Mouse (Mus musculus): Measurements from ENCODE around the gene Nod1. TPM values are rescaled to one million over a fixed set of nuclear protein-coding genes. Genes with fewer than 3 reads are reported as not detected.

The Nod1 gene
- polyA plus RNA-seq, 1 experiment from 2014 or later = 1.9 TPM

DNA sequence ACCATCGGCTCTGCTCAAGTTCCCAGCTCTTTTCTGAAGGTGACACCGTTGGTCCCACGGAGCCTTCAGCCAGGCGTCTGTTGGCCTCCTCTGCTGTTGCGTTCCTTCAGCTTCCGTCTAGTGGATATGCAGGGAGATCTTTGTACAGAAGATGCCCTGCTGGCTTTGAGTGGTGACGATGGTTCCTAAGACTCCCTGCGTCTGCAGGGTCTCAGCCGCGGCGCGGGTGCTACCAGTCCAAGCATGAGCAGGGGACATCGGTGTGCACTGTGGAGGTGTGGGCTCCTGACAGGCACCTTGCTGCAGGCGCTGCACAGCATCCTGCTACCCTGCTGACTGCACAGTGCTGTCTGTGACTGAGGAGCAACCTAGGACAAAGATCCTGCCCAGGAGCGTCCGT lies 47.9 kb downstream of the Nod1 start:
- Histone ChIP-seq H3K4me3 (ENCODE audit: low read depth, low read length) (no peak overlapping the region), H3K9ac (replicated peaks; ENCODE audit: low read length) (no peak overlapping the region), H3K27me3 (ENCODE audit: control insufficient read depth, insufficient read depth, low read length) (no peaks in the 10 kb centered on the region), H3K4me2 (ENCODE audit: low read depth, low read length) (no peak overlapping the region), H3K36me3 (replicated peaks; ENCODE audit: control insufficient read depth, insufficient read depth, low read depth, low read length) (no peaks in the 10 kb centered on the region), H3K27ac (replicated peaks; ENCODE audit: low read depth, low read length) (no peak overlapping the region), H3K4me1 (ENCODE audit: control insufficient read depth, insufficient read depth, low read length) (no peaks in the 10 kb centered on the region), H3K9me3 (replicated peaks; ENCODE audit: control insufficient read depth, low read length) (no peaks in the 10 kb centered on the region)
- WGBS = 91% methylated on average over 16 of the region's 16 CpGs
- ATAC-seq (replicated peaks; ENCODE audit: insufficient number of reproducible peaks, low FRiP score, low TSS enrichment, low read depth) (no peak), DNase-seq (ENCODE audit: low spot score) (no peak)

DNA sequence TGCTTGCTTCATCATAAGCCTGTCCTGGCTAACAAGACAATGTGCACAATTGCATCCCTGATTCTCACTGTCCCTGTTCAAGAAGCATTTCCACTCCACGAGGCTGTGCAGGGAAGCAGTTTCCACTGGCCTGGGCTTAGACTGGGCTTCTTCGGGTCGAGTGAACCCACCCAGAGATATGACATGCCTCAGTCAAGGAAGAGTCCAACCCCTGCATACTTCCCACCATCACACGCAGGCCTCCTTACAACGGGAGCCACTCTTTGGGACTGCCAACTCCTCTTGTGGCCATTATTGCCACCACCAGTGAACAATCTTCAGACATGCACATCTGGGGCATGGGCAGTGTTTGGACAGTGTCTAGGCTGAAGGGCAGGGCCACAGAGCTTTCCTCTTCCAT lies 53.9 kb downstream of the Nod1 start:
- H3K4me1 ChIP-seq (ENCODE audit: control insufficient read depth, insufficient read depth, low read length) = no peaks in the 10 kb centered on the region
- WGBS = 96% methylated on average over 5 of the region's 5 CpGs
- ATAC-seq (replicated peaks; ENCODE audit: insufficient number of reproducible peaks, low FRiP score, low TSS enrichment, low read depth) = no peak
- H3K36me3 ChIP-seq (replicated peaks; ENCODE audit: control insufficient read depth, insufficient read depth, low read depth, low read length) = no peaks in the 10 kb centered on the region
- H3K27ac ChIP-seq (replicated peaks; ENCODE audit: low read depth, low read length) = no peak overlapping the region
- no peak overlapping the region for H3K4me2 ChIP-seq (ENCODE audit: low read depth, low read length)
- no peak overlapping the region for H3K4me3 ChIP-seq (ENCODE audit: low read depth, low read length)
- no peak overlapping the region for H3K9ac ChIP-seq (replicated peaks; ENCODE audit: low read length)
- H3K9me3 ChIP-seq (replicated peaks; ENCODE audit: control insufficient read depth, low read length) = no peaks in the 10 kb centered on the region
- H3K27me3 ChIP-seq (ENCODE audit: control insufficient read depth, insufficient read depth, low read length) = no peaks in the 10 kb centered on the region
- DNase-seq (ENCODE audit: low spot score) = no peak

DNA sequence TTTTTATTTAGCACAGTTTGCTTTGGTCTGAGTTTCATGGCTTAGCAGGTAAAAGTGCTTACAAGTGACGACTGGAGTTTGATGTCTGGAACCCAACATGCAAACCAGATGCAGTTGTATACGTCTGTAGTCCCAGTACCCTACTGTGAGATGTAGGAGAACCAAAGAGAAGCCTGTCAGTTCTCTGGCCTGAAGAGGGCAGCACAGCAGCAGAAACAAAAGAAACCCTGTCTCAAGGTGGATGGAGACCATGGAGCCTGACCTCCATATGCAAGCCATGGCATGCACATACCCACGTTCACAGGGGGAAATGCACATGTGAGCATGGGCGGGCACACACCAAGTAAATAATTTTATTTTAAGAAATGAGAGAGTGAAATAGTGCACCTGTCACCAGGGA lies 54.9 kb downstream of the Nod1 start:
- H3K9me3 ChIP-seq (replicated peaks; ENCODE audit: control insufficient read depth, low read length) = no peaks in the 10 kb centered on the region
- H3K4me2 ChIP-seq (ENCODE audit: low read depth, low read length) = no peak overlapping the region
- DNase-seq (ENCODE audit: low spot score) (peak; percentile 56), ATAC-seq (replicated peaks; ENCODE audit: insufficient number of reproducible peaks, low FRiP score, low TSS enrichment, low read depth) (no peak)
- WGBS = 42% methylated on average over 4 of the region's 4 CpGs
- H3K4me3 ChIP-seq (ENCODE audit: low read depth, low read length) = no peak overlapping the region
- H3K4me1 ChIP-seq (ENCODE audit: control insufficient read depth, insufficient read depth, low read length) = no peaks in the 10 kb centered on the region
- no peaks in the 10 kb centered on the region for H3K36me3 ChIP-seq (replicated peaks; ENCODE audit: control insufficient read depth, insufficient read depth, low read depth, low read length)
- no peak overlapping the region for H3K9ac ChIP-seq (replicated peaks; ENCODE audit: low read length)
- no peak overlapping the region for H3K27ac ChIP-seq (replicated peaks; ENCODE audit: low read depth, low read length)
- no peaks in the 10 kb centered on the region for H3K27me3 ChIP-seq (ENCODE audit: control insufficient read depth, insufficient read depth, low read length)

DNA sequence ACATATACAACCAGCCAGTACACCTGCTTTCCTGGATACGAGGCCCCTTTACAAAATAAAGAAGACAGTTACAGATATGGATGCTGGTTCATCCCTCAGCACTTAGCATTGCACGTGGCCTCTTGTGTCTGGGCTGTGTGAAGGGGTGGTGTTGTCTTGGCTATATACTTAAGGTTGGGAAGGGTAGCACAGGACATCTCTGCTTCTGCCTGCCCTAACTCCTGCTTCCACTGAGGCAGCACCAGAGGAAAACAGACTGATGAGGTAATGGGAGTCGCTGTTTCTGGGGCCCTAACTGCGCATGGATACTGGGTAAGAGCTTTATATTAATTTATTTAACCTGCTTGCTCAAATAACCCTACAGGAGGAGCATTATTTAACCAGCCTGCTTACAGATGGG lies 55.5 kb downstream of the Nod1 start:
- ATAC-seq (replicated peaks; ENCODE audit: insufficient number of reproducible peaks, low FRiP score, low TSS enrichment, low read depth) (no peak), DNase-seq (ENCODE audit: low spot score) (no peak)
- Histone ChIP-seq H3K36me3 (replicated peaks; ENCODE audit: control insufficient read depth, insufficient read depth, low read depth, low read length) (no peaks in the 10 kb centered on the region), H3K9ac (replicated peaks; ENCODE audit: low read length) (no peak overlapping the region), H3K4me3 (ENCODE audit: low read depth, low read length) (no peak overlapping the region), H3K4me2 (ENCODE audit: low read depth, low read length) (no peak overlapping the region), H3K4me1 (ENCODE audit: control insufficient read depth, insufficient read depth, low read length) (no peaks in the 10 kb centered on the region), H3K9me3 (replicated peaks; ENCODE audit: control insufficient read depth, low read length) (no peaks in the 10 kb centered on the region), H3K27ac (replicated peaks; ENCODE audit: low read depth, low read length) (no peak overlapping the region), H3K27me3 (ENCODE audit: control insufficient read depth, insufficient read depth, low read length) (no peaks in the 10 kb centered on the region)
- WGBS = 72% methylated on average over 4 of the region's 4 CpGs

DNA sequence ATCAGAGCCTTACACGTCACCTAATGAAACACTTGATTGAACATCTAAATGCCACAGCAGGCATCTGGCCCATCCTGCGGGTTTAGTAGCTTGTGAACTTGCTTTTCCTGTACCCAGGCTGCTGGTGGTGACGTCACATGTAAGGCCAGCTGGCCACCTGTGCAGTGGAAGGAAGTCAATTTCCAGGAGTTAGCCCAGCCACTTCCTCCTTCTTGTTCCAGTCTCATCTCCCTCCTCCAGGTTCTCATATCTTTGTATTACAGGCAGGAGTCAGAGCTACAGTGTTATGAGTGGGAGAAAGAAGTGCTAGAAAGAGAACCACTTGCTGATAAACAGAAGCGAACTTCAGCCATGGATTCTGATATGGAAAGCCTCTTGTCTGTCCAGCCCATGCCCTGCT lies 56.2 kb downstream of the Nod1 start:
- DNase-seq (ENCODE audit: low spot score) (no peak), ATAC-seq (replicated peaks; ENCODE audit: insufficient number of reproducible peaks, low FRiP score, low TSS enrichment, low read depth) (no peak)
- Histone ChIP-seq H3K4me2 (ENCODE audit: low read depth, low read length) (no peak overlapping the region), H3K4me1 (ENCODE audit: control insufficient read depth, insufficient read depth, low read length) (no peaks in the 10 kb centered on the region), H3K9ac (replicated peaks; ENCODE audit: low read length) (no peak overlapping the region), H3K36me3 (replicated peaks; ENCODE audit: control insufficient read depth, insufficient read depth, low read depth, low read length) (no peaks in the 10 kb centered on the region), H3K9me3 (replicated peaks; ENCODE audit: control insufficient read depth, low read length) (no peaks in the 10 kb centered on the region), H3K27ac (replicated peaks; ENCODE audit: low read depth, low read length) (no peak overlapping the region), H3K4me3 (ENCODE audit: low read depth, low read length) (no peak overlapping the region), H3K27me3 (ENCODE audit: control insufficient read depth, insufficient read depth, low read length) (no peaks in the 10 kb centered on the region)
- 69% methylated on average over 4 of the region's 4 CpGs for WGBS

DNA sequence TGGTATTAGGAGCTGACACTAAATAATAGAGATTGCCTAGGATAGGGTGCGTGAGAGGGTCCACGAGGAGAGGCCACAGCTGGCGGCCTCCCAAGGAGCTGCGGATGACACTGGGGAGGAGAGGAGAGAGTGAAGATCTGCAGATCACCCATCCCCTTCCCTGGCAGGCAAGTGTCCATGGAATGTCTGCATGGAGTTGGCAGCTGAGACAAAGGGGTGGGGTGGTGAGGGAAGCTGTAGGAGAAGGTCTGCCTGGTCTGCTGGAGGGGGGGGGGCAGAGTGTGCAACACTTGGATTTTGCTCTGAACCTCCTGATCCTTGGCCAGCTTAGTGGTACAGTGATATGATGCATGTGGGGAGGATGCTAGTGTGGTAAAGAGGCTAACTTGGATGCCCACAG lies 57.4 kb downstream of the Nod1 start:
- Histone ChIP-seq H3K4me3 (ENCODE audit: low read depth, low read length) (no peak overlapping the region), H3K27ac (replicated peaks; ENCODE audit: low read depth, low read length) (no peak overlapping the region), H3K4me1 (ENCODE audit: control insufficient read depth, insufficient read depth, low read length) (no peaks in the 10 kb centered on the region), H3K36me3 (replicated peaks; ENCODE audit: control insufficient read depth, insufficient read depth, low read depth, low read length) (no peaks in the 10 kb centered on the region), H3K27me3 (ENCODE audit: control insufficient read depth, insufficient read depth, low read length) (no peaks in the 10 kb centered on the region), H3K9ac (replicated peaks; ENCODE audit: low read length) (no peak overlapping the region), H3K4me2 (ENCODE audit: low read depth, low read length) (no peak overlapping the region), H3K9me3 (replicated peaks; ENCODE audit: control insufficient read depth, low read length) (no peaks in the 10 kb centered on the region)
- ATAC-seq (replicated peaks; ENCODE audit: insufficient number of reproducible peaks, low FRiP score, low TSS enrichment, low read depth) (no peak), DNase-seq (ENCODE audit: low spot score) (no peak)
- WGBS = 87% methylated on average over 4 of the region's 4 CpGs

DNA sequence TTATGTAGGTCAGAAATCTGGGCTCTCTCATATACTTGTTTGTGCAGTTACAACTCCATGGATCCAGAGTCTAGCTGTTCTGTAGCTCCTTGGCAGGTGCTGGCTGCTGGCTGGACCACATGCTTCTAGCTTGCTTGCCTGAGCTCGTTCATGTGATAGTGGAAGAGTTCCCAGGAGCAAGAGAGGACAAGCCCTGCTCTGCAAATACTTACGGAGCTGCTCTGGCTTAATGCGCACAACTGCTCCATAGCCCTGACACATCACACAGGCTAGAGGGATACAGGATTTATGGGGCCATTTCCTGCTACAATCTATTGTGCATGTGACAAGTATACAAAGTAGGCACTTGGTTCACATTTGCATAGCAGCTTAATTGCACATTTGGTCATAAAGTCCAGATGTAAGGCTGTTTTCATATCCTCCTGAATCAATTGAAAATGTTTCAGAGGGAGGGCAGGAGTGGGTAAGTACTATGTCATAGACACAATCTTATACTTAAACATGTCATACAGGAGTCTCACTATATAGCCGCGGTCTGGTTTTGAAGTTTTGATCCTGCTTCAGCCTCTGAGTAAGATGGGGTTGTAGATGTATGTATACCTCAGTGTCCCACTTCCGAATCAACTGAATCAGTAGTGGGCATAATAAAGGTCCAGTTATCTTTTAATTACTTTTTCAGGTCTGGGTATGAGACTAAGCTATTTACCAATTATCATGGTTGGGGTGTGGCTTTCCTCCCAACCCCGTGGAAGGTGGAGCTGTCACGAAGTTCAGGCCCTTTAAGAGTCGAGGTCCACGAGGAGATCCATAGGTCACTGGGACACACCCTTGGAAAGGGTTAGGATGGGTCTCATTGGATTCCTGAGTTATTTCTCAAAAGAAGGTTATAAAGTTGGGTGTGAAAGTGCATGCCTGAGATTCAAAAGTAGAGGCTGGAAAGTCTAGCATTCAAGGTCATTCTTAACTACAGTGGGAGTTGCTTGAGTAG lies 66.1 kb downstream of the Nod1 start:
- Histone ChIP-seq H3K4me2 (ENCODE audit: low read depth, low read length) (no peak overlapping the region), H3K27me3 (ENCODE audit: control insufficient read depth, insufficient read depth, low read length) (no peaks in the 10 kb centered on the region), H3K36me3 (replicated peaks; ENCODE audit: control insufficient read depth, insufficient read depth, low read depth, low read length) (no peaks in the 10 kb centered on the region), H3K4me1 (ENCODE audit: control insufficient read depth, insufficient read depth, low read length) (no peaks in the 10 kb centered on the region), H3K4me3 (ENCODE audit: low read depth, low read length) (no peak overlapping the region), H3K27ac (replicated peaks; ENCODE audit: low read depth, low read length) (no peak overlapping the region), H3K9me3 (replicated peaks; ENCODE audit: control insufficient read depth, low read length) (no peaks in the 10 kb centered on the region), H3K9ac (replicated peaks; ENCODE audit: low read length) (no peak overlapping the region)
- no peak for DNase-seq (ENCODE audit: low spot score)
- 88% methylated on average over 10 of the region's 10 CpGs for WGBS
- no peak for ATAC-seq (replicated peaks; ENCODE audit: insufficient number of reproducible peaks, low FRiP score, low TSS enrichment, low read depth)

DNA sequence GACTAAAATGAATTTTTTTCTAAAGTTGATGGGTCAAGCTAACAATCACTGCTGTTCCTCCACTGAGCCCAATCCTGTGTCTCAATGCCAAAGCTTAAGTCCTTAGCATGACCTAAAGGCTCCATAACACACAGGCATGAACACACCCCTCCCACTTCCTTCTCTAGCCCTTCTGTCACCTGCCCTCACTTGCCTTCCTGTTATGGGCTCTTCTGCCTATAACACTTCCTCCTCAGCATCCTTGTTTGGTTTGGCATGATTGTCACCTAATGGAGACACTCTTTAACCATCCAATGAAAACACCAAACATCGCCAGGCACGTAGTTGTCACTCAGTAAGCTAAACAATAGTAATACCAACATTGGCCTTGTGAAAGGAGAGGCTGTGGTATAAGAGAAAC lies 69.9 kb downstream of the Nod1 start:
- no peaks in the 10 kb centered on the region for H3K9me3 ChIP-seq (replicated peaks; ENCODE audit: control insufficient read depth, low read length)
- no peaks in the 10 kb centered on the region for H3K36me3 ChIP-seq (replicated peaks; ENCODE audit: control insufficient read depth, insufficient read depth, low read depth, low read length)
- H3K27ac ChIP-seq (replicated peaks; ENCODE audit: low read depth, low read length) = no peak overlapping the region
- H3K9ac ChIP-seq (replicated peaks; ENCODE audit: low read length) = no peak overlapping the region
- ATAC-seq (replicated peaks; ENCODE audit: insufficient number of reproducible peaks, low FRiP score, low TSS enrichment, low read depth) = no peak
- H3K4me1 ChIP-seq (ENCODE audit: control insufficient read depth, insufficient read depth, low read length) = no peaks in the 10 kb centered on the region
- no peak for DNase-seq (ENCODE audit: low spot score)
- H3K27me3 ChIP-seq (ENCODE audit: control insufficient read depth, insufficient read depth, low read length) = no peaks in the 10 kb centered on the region
- no peak overlapping the region for H3K4me3 ChIP-seq (ENCODE audit: low read depth, low read length)
- H3K4me2 ChIP-seq (ENCODE audit: low read depth, low read length) = no peak overlapping the region
- WGBS = 91% methylated on average over 2 of the region's 2 CpGs

Measured in embryonic facial prominence, embryonic 11.5 days (tissue).